Mouse (Mus musculus) liver, adult 2 months (tissue): ENCODE measurements around the gene Mylk2.

Experiments
- CTCF ChIP-seq: fragments of 200-500 bp; IDR thresholded peaks from 2 replicates; pipeline ENCODE4 v1.5.1; 2011; ENCODE audit warnings: low read depth, low read length, control low read depth
- POLR2A ChIP-seq: fragments of 200-500 bp; IDR thresholded peaks from 2 replicates; pipeline ENCODE4 v1.6.1; 2011; ENCODE audit warnings: low read length, control low read depth; ENCODE audit not compliant: insufficient read depth; ENCODE audit errors: extremely low read depth

GRCm38 (mm10) chr2:152913471-152913870 is 2.3 kb downstream of the Mylk2 start:
- TF ChIP-seq CTCF (no peak), POLR2A (no peak)
